Mouse (Mus musculus) retina, embryonic 14.5 days (tissue): Measurements from ENCODE around the gene Gse1.
"Not testable (repeated sequence)": the region's sequence is repeated elsewhere in the genome, so short reads cannot be mapped to it uniquely, and the experiment has no call there.

ENCODE experiments used
- DNase-seq: peaks from one replicate; pipeline ENCODE4 v3.0.0-alpha.2; 2015; ENCODE audit warnings: low spot score

Gene Gse1

GRCm38 (mm10) chr8:120344583-120344982, 116.3 kb downstream of the Gse1 start:
- DNase-seq, result no peak

- DNase-seq, result no peak
These were observed 119.6 kb downstream of the Gse1 start for GRCm38 (mm10) chr8:120347734-120348341.

- DNase-seq, result peak; percentile 55
These were observed 120.7 kb downstream of the Gse1 start for GRCm38 (mm10) chr8:120348922-120349321.

GRCm38 (mm10) chr8:120351332-120352071, 123.2 kb downstream of the Gse1 start:
- no peak for DNase-seq

- no peak for DNase-seq
These were observed 123.8 kb downstream of the Gse1 start for GRCm38 (mm10) chr8:120352096-120352495.

- DNase-seq, result no peak
These were observed 127.8 kb downstream of the Gse1 start for GRCm38 (mm10) chr8:120356067-120356466.

GRCm38 (mm10) chr8:120357504-120357903, 129.2 kb downstream of the Gse1 start:
- no peak for DNase-seq

- no peak for DNase-seq
These were observed 133.0 kb downstream of the Gse1 start for GRCm38 (mm10) chr8:120361301-120361700.

- no peak for DNase-seq
These were observed 135.4 kb downstream of the Gse1 start for GRCm38 (mm10) chr8:120363552-120364071.

GRCm38 (mm10) chr8:120364093-120364725, 136.0 kb downstream of the Gse1 start:
- peak; percentile 57 for DNase-seq

GRCm38 (mm10) chr8:120366840-120367239, 138.6 kb downstream of the Gse1 start:
- no peak for DNase-seq

GRCm38 (mm10) chr8:120368191-120368590, 139.9 kb downstream of the Gse1 start:
- DNase-seq, result not testable (repeated sequence)

- peak; percentile 72 for DNase-seq
These were observed 140.8 kb downstream of the Gse1 start for GRCm38 (mm10) chr8:120368814-120369649.

GRCm38 (mm10) chr8:120369956-120370355, 141.7 kb downstream of the Gse1 start:
- no peak for DNase-seq

- no peak for DNase-seq
These were observed 142.2 kb downstream of the Gse1 start for GRCm38 (mm10) chr8:120370461-120370860.

- no peak for DNase-seq
These were observed 142.9 kb downstream of the Gse1 start for GRCm38 (mm10) chr8:120371146-120371545.

GRCm38 (mm10) chr8:120371725-120372457, 143.6 kb downstream of the Gse1 start:
- no peak for DNase-seq

- no peak for DNase-seq
These were observed 144.4 kb downstream of the Gse1 start for GRCm38 (mm10) chr8:120372684-120373083.

GRCm38 (mm10) chr8:120373621-120374020, 145.4 kb downstream of the Gse1 start:
- DNase-seq, result no peak

- DNase-seq, result no peak
These were observed 145.8 kb downstream of the Gse1 start for GRCm38 (mm10) chr8:120374070-120374469.

GRCm38 (mm10) chr8:120374514-120374913, 146.3 kb downstream of the Gse1 start:
- no peak for DNase-seq
